Mouse (Mus musculus): ENCODE measurements at regions not wholly inside any gene's neighbourhood (a gene's known extent, or its start where the extent isn't known, plus 50 kb on each side); places are given as distances from the start of the nearest gene placed in this dataset.

DNA sequence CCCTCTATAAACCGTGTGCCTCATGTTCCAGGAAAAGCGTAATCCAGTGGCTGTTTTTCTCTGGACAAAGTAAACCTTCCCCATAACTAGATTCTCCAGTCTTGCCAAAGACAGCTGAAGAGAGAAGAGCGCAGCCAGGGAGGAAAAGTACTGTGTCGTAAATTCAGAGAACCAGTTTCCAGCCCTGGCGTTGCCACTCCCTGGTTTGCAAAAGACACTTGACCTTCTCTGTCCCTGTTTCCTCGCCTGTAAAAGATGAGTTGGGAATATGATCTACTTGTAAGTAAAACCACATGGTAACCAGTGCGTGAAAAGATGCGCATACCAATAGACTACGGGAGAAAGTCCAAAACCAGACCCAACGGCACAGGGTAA, 160.1 kb upstream of the Paip1 start:
- Histone ChIP-seq H3K36me3 (replicated peaks; ENCODE audit: control insufficient read depth, insufficient read depth, low read depth) (no peaks in the 10 kb centered on the region), H3K27ac (no peak overlapping the region), H3K9me3 (ENCODE audit: control insufficient read depth, low read length) (no peaks in the 10 kb centered on the region), H3K4me3 (ENCODE audit: insufficient read depth in 1 of 2, low read depth in 2 of 2, low read length in 2 of 2) (no peak overlapping the region), H3K27me3 (ENCODE audit: control insufficient read depth, insufficient read depth, low read length) (no peaks in the 10 kb centered on the region), H3K4me1 (replicated peaks; ENCODE audit: control insufficient read depth in 2 of 2, insufficient read depth in 2 of 2, low read length in 1 of 2) (no peaks in the 10 kb centered on the region), H3K4me2 (ENCODE audit: low read depth) (no peak overlapping the region), H3K9ac (replicated peaks) (no peak overlapping the region)
- ATAC-seq (ENCODE audit: insufficient read depth) (no peak), DNase-seq (ENCODE audit: low read depth in 3 of 3, low spot score in 3 of 3) (no peak)
- WGBS (ENCODE audit: insufficient replicate concordance), result 78% methylated on average over 10 of the region's 10 CpGs
- no peak for TF ChIP-seq EP300 (IDR thresholded peaks at IDR 0.05; ENCODE audit: low read depth)
- no peak for TF ChIP-seq CTCF (IDR thresholded peaks at IDR 0.05; ENCODE audit: low read depth)

DNA sequence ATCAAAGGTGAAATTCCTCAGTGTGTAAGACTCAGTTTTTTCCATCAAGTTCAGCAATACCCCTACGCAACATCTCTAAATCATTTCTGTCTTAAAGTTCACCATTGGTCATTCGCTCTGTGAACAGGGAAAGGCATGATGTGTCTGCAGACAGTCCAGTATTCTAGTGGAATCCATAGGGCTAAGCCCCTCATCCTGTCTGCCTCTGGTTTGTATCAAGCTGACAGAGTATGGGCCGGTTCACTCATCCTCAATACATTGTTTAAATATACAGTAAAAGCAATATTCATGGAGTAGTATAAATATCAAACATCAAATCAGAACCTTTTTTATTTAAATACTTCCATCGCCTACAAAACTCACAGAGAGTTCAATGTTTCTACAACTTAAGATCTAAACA, 152.9 kb upstream of the Paip1 start:
- 62% methylated on average over 4 of the region's 4 CpGs for WGBS (ENCODE audit: insufficient replicate concordance)
- Histone ChIP-seq H3K4me2 (ENCODE audit: low read depth) (no peak overlapping the region), H3K4me3 (ENCODE audit: insufficient read depth in 1 of 2, low read depth in 2 of 2, low read length in 2 of 2) (no peak overlapping the region), H3K27me3 (ENCODE audit: control insufficient read depth, insufficient read depth, low read length) (no peaks in the 10 kb centered on the region), H3K4me1 (replicated peaks; ENCODE audit: control insufficient read depth in 2 of 2, insufficient read depth in 2 of 2, low read length in 1 of 2) (no peaks in the 10 kb centered on the region), H3K9ac (replicated peaks) (no peak overlapping the region), H3K27ac (no peak overlapping the region), H3K36me3 (replicated peaks; ENCODE audit: control insufficient read depth, insufficient read depth, low read depth) (no peaks in the 10 kb centered on the region), H3K9me3 (ENCODE audit: control insufficient read depth, low read length) (no peaks in the 10 kb centered on the region)
- TF ChIP-seq CTCF (IDR thresholded peaks at IDR 0.05; ENCODE audit: low read depth) (no peak), EP300 (IDR thresholded peaks at IDR 0.05; ENCODE audit: low read depth) (no peak)
- ATAC-seq (ENCODE audit: insufficient read depth), result no peak
- no peak for DNase-seq (ENCODE audit: low read depth in 3 of 3, low spot score in 3 of 3)

DNA sequence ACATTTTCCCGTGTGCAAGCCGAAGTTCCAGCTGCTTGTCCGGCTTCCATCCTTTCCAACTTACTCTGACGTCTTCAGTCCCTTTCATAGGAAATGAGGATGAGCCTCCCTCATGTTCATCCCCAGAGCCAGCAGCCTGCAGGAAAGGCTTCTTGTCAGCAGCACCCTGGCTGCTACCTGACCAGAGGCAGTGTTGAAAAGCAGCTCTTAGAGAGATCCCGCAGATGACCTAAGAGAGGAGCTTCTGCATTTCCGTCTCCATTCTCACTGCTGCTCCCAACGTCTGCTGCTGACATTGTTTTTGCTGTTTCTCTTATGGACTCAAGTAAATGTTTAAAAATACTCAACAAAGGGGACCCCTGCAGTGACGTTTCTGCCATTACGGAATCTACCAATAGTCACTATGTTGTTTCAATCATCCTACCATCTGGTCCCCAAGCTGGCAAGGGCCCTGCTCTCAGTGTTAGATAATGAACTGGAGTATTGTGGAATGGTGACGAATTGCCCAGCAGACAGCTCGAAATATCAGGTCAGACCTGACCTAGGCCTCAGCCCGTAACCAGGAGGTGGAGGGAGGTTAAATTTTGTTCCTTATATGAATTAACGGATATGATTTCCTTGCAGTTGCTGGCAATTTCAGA, 151.0 kb upstream of the Paip1 start:
- ATAC-seq (ENCODE audit: insufficient read depth), result no peak
- Histone ChIP-seq H3K4me1 (replicated peaks; ENCODE audit: control insufficient read depth in 2 of 2, insufficient read depth in 2 of 2, low read length in 1 of 2) (no peaks in the 10 kb centered on the region), H3K27me3 (ENCODE audit: control insufficient read depth, insufficient read depth, low read length) (no peaks in the 10 kb centered on the region), H3K36me3 (replicated peaks; ENCODE audit: control insufficient read depth, insufficient read depth, low read depth) (no peaks in the 10 kb centered on the region), H3K27ac (no peak overlapping the region), H3K4me3 (ENCODE audit: insufficient read depth in 1 of 2, low read depth in 2 of 2, low read length in 2 of 2) (no peak overlapping the region), H3K9me3 (ENCODE audit: control insufficient read depth, low read length) (no peaks in the 10 kb centered on the region), H3K9ac (replicated peaks) (no peak overlapping the region), H3K4me2 (ENCODE audit: low read depth) (no peak overlapping the region)
- TF ChIP-seq CTCF (IDR thresholded peaks at IDR 0.05; ENCODE audit: low read depth), result no peak
- no peak for TF ChIP-seq EP300 (IDR thresholded peaks at IDR 0.05; ENCODE audit: low read depth)
- 60% methylated on average over 13 of the region's 13 CpGs for WGBS (ENCODE audit: insufficient replicate concordance)
- no peak for DNase-seq (ENCODE audit: low read depth in 3 of 3, low spot score in 3 of 3)

DNA sequence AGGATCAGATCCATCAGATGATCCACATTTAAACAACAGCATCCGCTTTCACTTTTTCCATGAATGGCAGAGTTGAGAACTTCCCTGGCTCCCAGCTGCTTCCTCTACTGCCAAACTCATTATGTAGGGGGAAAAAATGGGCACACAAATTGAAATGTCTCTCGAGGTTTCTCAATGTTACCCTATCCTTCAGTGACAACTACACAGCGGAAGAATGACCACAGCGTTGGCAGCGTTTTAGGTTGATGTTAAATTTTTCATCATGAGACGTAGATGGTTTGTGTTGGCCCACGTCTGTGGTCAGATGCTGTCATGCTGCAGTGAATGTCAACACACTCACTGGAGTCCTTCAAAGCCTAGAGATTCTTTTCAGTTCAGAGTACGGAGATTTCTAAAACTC, 149.0 kb upstream of the Paip1 start:
- Histone ChIP-seq H3K9me3 (ENCODE audit: control insufficient read depth, low read length) (no peaks in the 10 kb centered on the region), H3K9ac (replicated peaks) (no peak overlapping the region), H3K4me2 (ENCODE audit: low read depth) (no peak overlapping the region), H3K4me3 (ENCODE audit: insufficient read depth in 1 of 2, low read depth in 2 of 2, low read length in 2 of 2) (no peak overlapping the region), H3K27ac (no peak overlapping the region), H3K4me1 (replicated peaks; ENCODE audit: control insufficient read depth in 2 of 2, insufficient read depth in 2 of 2, low read length in 1 of 2) (no peaks in the 10 kb centered on the region), H3K36me3 (replicated peaks; ENCODE audit: control insufficient read depth, insufficient read depth, low read depth) (no peaks in the 10 kb centered on the region), H3K27me3 (ENCODE audit: control insufficient read depth, insufficient read depth, low read length) (no peaks in the 10 kb centered on the region)
- TF ChIP-seq CTCF (IDR thresholded peaks at IDR 0.05; ENCODE audit: low read depth) (no peak), EP300 (IDR thresholded peaks at IDR 0.05; ENCODE audit: low read depth) (no peak)
- no peak for ATAC-seq (ENCODE audit: insufficient read depth)
- 75% methylated on average over 8 of the region's 8 CpGs for WGBS (ENCODE audit: insufficient replicate concordance)
- DNase-seq (ENCODE audit: low read depth in 3 of 3, low spot score in 3 of 3), result no peak

DNA sequence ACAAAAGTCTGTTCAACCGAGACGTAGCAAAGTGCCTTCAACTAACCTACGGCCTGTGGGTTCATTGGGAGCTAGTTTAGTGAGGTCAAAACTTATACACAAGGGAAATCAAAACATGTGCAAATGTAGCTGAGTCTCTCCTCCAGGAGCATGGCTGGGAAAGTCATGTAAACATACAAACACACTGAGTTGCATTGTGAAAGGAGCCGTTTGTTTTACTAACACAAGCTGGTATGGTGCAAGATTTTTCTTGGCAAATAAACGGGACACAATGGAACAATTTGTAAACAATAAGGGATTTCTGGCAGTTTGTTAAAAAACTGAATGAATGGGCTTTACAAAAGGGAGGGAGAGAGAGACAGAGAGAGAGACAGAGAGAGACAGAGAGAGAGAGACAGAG, 147.8 kb upstream of the Paip1 start:
- TF ChIP-seq CTCF (IDR thresholded peaks at IDR 0.05; ENCODE audit: low read depth) (no peak), EP300 (IDR thresholded peaks at IDR 0.05; ENCODE audit: low read depth) (no peak)
- Histone ChIP-seq H3K27me3 (ENCODE audit: control insufficient read depth, insufficient read depth, low read length) (no peaks in the 10 kb centered on the region), H3K9me3 (ENCODE audit: control insufficient read depth, low read length) (no peaks in the 10 kb centered on the region), H3K36me3 (replicated peaks; ENCODE audit: control insufficient read depth, insufficient read depth, low read depth) (no peaks in the 10 kb centered on the region), H3K27ac (no peak overlapping the region), H3K4me2 (ENCODE audit: low read depth) (no peak overlapping the region), H3K4me3 (ENCODE audit: insufficient read depth in 1 of 2, low read depth in 2 of 2, low read length in 2 of 2) (no peak overlapping the region), H3K9ac (replicated peaks) (no peak overlapping the region), H3K4me1 (replicated peaks; ENCODE audit: control insufficient read depth in 2 of 2, insufficient read depth in 2 of 2, low read length in 1 of 2) (no peaks in the 10 kb centered on the region)
- 62% methylated on average over 5 of the region's 5 CpGs for WGBS (ENCODE audit: insufficient replicate concordance)
- no peak for DNase-seq (ENCODE audit: low read depth in 3 of 3, low spot score in 3 of 3)
- no peak for ATAC-seq (ENCODE audit: insufficient read depth)
